Comparison of ENCODE assay signal across 17 mouse cellular contexts in the genomic region with DNA sequence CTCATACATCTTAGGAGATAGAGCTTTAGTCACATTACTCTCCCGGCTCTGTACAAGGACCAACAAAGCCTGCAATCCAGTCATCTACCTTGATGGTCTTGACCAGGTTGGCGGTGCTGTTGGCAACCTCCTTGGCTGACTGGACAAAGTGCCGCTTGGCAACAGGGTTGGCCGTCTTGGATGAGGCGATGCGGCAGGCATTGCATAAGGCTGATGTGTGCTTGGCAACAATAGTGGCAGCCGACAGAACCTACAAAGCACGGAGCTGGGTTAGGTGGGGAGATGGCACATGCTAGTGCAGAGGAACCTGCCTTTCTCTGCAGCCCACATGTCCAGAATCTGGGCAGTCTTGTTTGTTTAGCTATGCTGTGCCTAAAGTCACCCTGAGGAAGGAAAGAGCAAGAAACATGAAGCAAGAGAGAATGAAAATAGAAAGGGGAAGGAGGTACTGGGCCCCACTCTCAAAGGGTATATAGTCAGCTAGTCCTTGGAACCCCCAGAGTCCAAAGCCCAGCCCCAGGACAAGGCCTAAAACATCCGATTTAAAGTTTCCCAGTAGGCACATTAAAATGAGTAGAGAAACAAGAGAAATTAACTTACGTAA.
DNase-seq lines count a peak whose midpoint lies in the region; ATAC-seq and TF ChIP-seq lines count a peak whose summit lies in the region.
"Had no signal": no experiment of that assay in that cellular context is flagged by ENCODE, and none has a peak within 500 bp of the region (broad histone marks: within the 10 kb centered on the region; RNA-seq: fewer than 3 reads in every experiment).

No protein-coding gene starts in this region.

- TF ChIP-seq CTCF in cerebellum, adult 2 months (IDR thresholded peaks at IDR 0.05; ENCODE audit: borderline replicate concordance, insufficient read depth, low read depth, low read length), result no peak

- no peaks in the 10 kb centered on the region for H3K9me3 ChIP-seq in forebrain, embryonic 13.5 days (replicated peaks)
- H3K9me3 ChIP-seq: G1E; heart, embryonic 15.5 days; hindbrain, embryonic 13.5 days; liver, embryonic 12.5 days; midbrain, embryonic 12.5 days had no signal

- TF ChIP-seq POLR2A in cerebellum, adult 2 months (IDR thresholded peaks at IDR 0.05; ENCODE audit: borderline replicate concordance, insufficient read depth, low read length), result no peak

- no peaks in the 10 kb centered on the region for H3K36me3 ChIP-seq in forebrain, embryonic 13.5 days (ENCODE audit: poor library complexity, severe bottlenecking)
- H3K36me3 ChIP-seq: G1E; liver, embryonic 12.5 days; midbrain, embryonic 12.5 days had no signal

- no peak overlapping the region for H3K4me3 ChIP-seq in cerebellum, adult 2 months (replicated peaks; ENCODE audit: insufficient read depth, low read depth, low read length)
- no peak overlapping the region for H3K4me3 ChIP-seq in forebrain, embryonic 13.5 days
- H3K4me3 ChIP-seq: heart, embryonic 15.5 days; hindbrain, embryonic 13.5 days; liver, embryonic 12.5 days; midbrain, embryonic 12.5 days had no signal

- no peaks in the 10 kb centered on the region for H3K27me3 ChIP-seq in cerebellum, adult 2 months (ENCODE audit: control insufficient read depth, insufficient read depth, low read length)
- H3K27me3 ChIP-seq in forebrain, embryonic 13.5 days, result no peaks in the 10 kb centered on the region
- H3K27me3 ChIP-seq: heart, embryonic 15.5 days; hindbrain, embryonic 13.5 days; liver, embryonic 12.5 days; midbrain, embryonic 12.5 days had no signal

- peak; percentile 91 for DNase-seq in heart, adult 11 months
- no peak for DNase-seq in heart, postnatal 14 days
- DNase-seq in layer of hippocampus, adult 9-11 months, result peak; percentile 65
- DNase-seq in layer of hippocampus, postnatal 36 days, result no peak
- peak; percentile 26 to 61 for DNase-seq in cerebellum, adult 2 months
- DNase-seq in fat pad, adult 2 months (ENCODE audit: extremely low read depth, low read depth, low spot score), result peak; percentile 42
- no peak for DNase-seq in right cerebral cortex, postnatal 36 days (ENCODE audit: low spot score in 2 of 2)
- DNase-seq: forebrain, postnatal 0 days; lung, postnatal 10 days; thymus, postnatal 14 days had no signal

- no peak overlapping the region for H3K27ac ChIP-seq in cerebellum, adult 2 months (ENCODE audit: insufficient read depth, low read length)
- H3K27ac ChIP-seq in forebrain, embryonic 13.5 days, result no peak overlapping the region
- H3K27ac ChIP-seq: heart, embryonic 15.5 days; hindbrain, embryonic 13.5 days; liver, embryonic 12.5 days; midbrain, embryonic 12.5 days had no signal

- H3K9ac ChIP-seq in forebrain, embryonic 13.5 days, result no peak overlapping the region
- H3K9ac ChIP-seq: forebrain, postnatal 0 days; heart, embryonic 15.5 days; hindbrain, embryonic 13.5 days; liver, embryonic 12.5 days; midbrain, embryonic 12.5 days had no signal

- 55% methylated on average over 10 of the region's 10 CpGs for WGBS in cerebellum, adult 2 months
- 97% methylated on average over 10 of the region's 10 CpGs for WGBS in forebrain, embryonic 13.5 days

- H3K4me1 ChIP-seq in cerebellum, adult 2 months (ENCODE audit: control insufficient read depth, insufficient read depth, low read length), result no peaks in the 10 kb centered on the region
- H3K4me1 ChIP-seq in forebrain, embryonic 13.5 days, result peaks cover 16% of the 10 kb centered on the region
- H3K4me1 ChIP-seq: heart, embryonic 15.5 days; hindbrain, embryonic 13.5 days; liver, embryonic 12.5 days; midbrain, embryonic 12.5 days had no signal

- no peak overlapping the region for H3K4me2 ChIP-seq in forebrain, embryonic 13.5 days
- H3K4me2 ChIP-seq: heart, embryonic 15.5 days; hindbrain, embryonic 13.5 days; liver, embryonic 12.5 days; midbrain, embryonic 12.5 days had no signal

- intact Hi-C loops in heart, postnatal 14 days (cut with DNase I), result no loop called here

- no peak for ATAC-seq in forebrain, embryonic 13.5 days
- ATAC-seq: forebrain, postnatal 0 days; intestine, postnatal 0 days; liver, embryonic 12.5 days had no signal

Comparison
In these comparisons a context has a peak if more than half of its experiments do, and no peak if none do; other contexts are left out.
1. DNase-seq: peak in heart, adult 11 months (single experiment), layer of hippocampus, adult 9-11 months (single experiment), cerebellum, adult 2 months (2 of 2) and fat pad, adult 2 months (single experiment); none in heart, postnatal 14 days (0 of 2), layer of hippocampus, postnatal 36 days (0 of 2) and right cerebral cortex, postnatal 36 days (0 of 2).